Mouse (Mus musculus): ENCODE measurements around the gene Vstm4. TPM values are rescaled to one million over a fixed set of nuclear protein-coding genes. Genes with fewer than 3 reads are reported as not detected.

The Vstm4 gene
- total RNA-seq (2021) = 1 to 10 TPM; 3.9 to 4.4 TPM
- long read RNA-seq, experiment 1, partial matches to known transcripts = 0 of 4 reads
- long read RNA-seq, experiment 1, other reads (novel, unspliced or antisense) = 1 of 4 reads
- long read RNA-seq, experiment 2, transcript Vstm4-201 (8 exons, 2,745 nt) = major isoform, 7 of 7 reads
- long read RNA-seq, experiment 2, partial matches to known transcripts = 0 of 7 reads
- long read RNA-seq, experiment 2, other reads (novel, unspliced or antisense) = 0 of 7 reads

- H3K4me3 ChIP-seq = peak within 1 kb of the TSS; percentile 57
- peak; percentile 49 to 50 for DNase-seq (ENCODE audit: extremely low spot score in 1 of 2, low spot score in 2 of 2)
- intact Hi-C loops (cut with DNase I) = loop anchor here (2.0 kb wide), 1 partner anchor 104 kb away; no protein-coding TSS in a partner anchor
- TF ChIP-seq CTCF (IDR thresholded peaks at IDR 0.05) = no peak
- peak within 1 kb of the TSS; percentile 75 for H3K27ac ChIP-seq
These were observed at the start of gene Vstm4 for GRCm38 (mm10) chr14:32856681-32857328. TSS of gene Vstm4 (plus strand) at chr14:32856756.

DNA sequence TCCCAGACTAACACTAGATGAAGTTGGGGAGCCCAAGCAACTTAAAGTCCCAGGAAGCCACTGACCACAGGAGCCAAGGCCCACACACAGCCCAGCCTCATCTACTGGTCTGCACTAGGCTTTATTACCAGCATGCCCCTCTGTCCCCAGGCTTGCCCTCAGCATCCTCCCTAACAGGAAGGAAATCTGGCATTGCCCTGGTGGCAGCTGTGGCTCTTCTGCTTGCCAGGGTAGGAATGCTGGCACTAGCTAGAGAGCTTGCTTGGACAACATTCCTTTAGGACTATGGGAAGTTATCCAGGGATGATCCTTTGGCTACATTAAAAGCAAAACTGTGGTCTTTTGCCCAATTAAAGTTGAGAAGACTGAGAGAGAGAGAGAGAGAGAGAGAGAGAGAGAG is 46.4 kb upstream of the Vstm4 start:
- Histone ChIP-seq H3K4me3 (no peak overlapping the region), H3K27ac (no peak overlapping the region)
- no peak for TF ChIP-seq CTCF (IDR thresholded peaks at IDR 0.05)
- intact Hi-C loops (cut with DNase I) = no loop called here
- no peak for DNase-seq (ENCODE audit: extremely low spot score in 1 of 2, low spot score in 2 of 2)

GRCm38 (mm10) chr14:32812429-32812828 is 44.1 kb upstream of the Vstm4 start:
- no peak for DNase-seq (ENCODE audit: extremely low spot score in 1 of 2, low spot score in 2 of 2)
- H3K4me3 ChIP-seq = no peak overlapping the region
- no peak for TF ChIP-seq CTCF (IDR thresholded peaks at IDR 0.05)
- intact Hi-C loops (cut with DNase I) = no loop called here
- H3K27ac ChIP-seq = no peak overlapping the region

DNA sequence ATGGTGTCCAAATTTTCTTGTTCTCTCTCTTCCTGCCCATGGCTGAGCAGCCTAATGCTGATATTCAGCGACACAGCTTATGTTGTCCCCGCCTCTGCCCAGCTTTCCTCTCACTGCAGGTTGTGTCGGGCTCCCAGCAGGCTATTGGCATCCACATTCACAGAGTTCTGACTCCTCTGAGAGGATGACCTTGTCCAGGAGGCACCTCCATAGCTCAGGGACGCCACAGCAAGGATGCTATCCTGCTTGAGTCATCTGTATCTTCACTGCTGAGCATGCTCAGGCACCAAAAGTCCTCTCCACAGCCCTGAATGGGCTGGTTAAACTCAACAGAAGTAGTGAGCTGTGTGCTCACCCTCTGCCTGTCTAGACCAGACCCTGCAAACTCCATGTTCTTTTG is 41.6 kb upstream of the Vstm4 start:
- no peak for DNase-seq (ENCODE audit: extremely low spot score in 1 of 2, low spot score in 2 of 2)
- intact Hi-C loops (cut with DNase I) = no loop called here
- TF ChIP-seq CTCF (IDR thresholded peaks at IDR 0.05) = no peak
- Histone ChIP-seq H3K27ac (no peak overlapping the region), H3K4me3 (no peak overlapping the region)

DNA sequence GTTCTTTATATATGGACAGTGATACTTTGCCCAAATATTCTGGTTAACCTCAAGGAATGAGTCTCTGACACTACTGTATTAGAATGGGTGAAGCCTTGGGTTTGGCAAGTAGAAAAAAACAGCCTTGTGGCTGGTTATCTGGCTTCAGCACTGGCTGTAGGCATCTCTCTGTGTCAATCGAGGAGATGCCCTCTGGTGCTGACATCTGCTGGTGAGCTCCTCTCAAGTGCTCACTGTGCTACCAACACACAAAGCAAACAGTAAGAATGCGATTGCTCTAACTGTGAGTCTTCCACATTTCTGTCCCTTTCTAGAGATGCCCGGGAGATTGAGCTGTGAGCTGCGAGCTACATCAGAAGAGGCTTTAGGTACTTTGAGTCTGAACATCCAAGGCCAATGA is 40.0 kb upstream of the Vstm4 start:
- H3K27ac ChIP-seq = no peak overlapping the region
- intact Hi-C loops (cut with DNase I) = no loop called here
- no peak overlapping the region for H3K4me3 ChIP-seq
- DNase-seq (ENCODE audit: extremely low spot score in 1 of 2, low spot score in 2 of 2) = no peak
- no peak; the same call in none of the 2 replicates for TF ChIP-seq CTCF (IDR thresholded peaks at IDR 0.05)

DNA sequence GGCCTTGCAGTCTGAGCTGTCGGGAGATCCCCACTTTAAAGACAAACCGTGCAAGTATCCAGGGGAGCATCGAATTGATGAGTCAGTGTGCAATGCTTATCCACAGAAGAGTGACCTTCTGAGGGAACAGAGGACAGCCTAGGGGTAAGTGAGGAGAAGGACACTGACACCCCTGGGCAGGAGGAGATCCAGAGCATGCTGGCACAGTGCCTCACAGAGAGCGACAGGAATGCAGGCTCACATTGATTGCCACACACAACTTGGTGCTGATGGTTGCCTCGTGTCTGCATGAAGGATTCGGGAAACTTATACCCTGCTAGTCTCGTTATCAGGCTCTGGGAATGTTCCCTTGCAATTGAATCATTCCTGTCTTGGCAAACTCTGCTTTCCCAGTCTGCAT is 39.3 kb upstream of the Vstm4 start:
- TF ChIP-seq CTCF (IDR thresholded peaks at IDR 0.05) = no peak

GRCm38 (mm10) chr14:32819297-32819696 is 37.3 kb upstream of the Vstm4 start:
- Histone ChIP-seq H3K4me3 (no peak overlapping the region), H3K27ac (no peak overlapping the region)
- no peak for TF ChIP-seq CTCF (IDR thresholded peaks at IDR 0.05)
- intact Hi-C loops (cut with DNase I) = no loop called here
- no peak for DNase-seq (ENCODE audit: extremely low spot score in 1 of 2, low spot score in 2 of 2)

More for the DNA sequence above, 39.3 kb upstream of the Vstm4 start:
- Histone ChIP-seq H3K4me3 (no peak overlapping the region), H3K27ac (no peak overlapping the region)
- no peak for DNase-seq (ENCODE audit: extremely low spot score in 1 of 2, low spot score in 2 of 2)
- intact Hi-C loops (cut with DNase I) = no loop called here

DNA sequence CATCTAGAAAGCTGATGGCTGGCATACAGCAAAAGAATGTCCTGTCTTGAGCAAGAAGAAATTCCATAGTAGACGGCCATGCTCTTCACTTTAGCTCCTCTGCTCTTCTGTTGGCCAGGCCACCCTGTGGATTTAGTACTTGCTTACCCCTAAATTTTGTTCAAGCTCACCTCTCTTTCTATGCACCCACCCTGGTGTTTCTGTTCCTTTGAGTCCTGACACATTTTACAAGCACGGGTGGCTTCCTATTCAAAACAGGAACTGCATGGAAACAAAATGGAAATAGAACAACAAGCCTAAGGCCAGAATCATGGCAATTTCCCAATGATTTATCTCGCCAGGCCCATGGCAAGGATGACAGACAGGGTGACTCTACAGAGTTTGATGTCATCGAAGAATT is 33.7 kb upstream of the Vstm4 start:
- no peak for TF ChIP-seq CTCF (IDR thresholded peaks at IDR 0.05)
- intact Hi-C loops (cut with DNase I) = no loop called here
- no peak overlapping the region for H3K4me3 ChIP-seq
- no peak for DNase-seq (ENCODE audit: extremely low spot score in 1 of 2, low spot score in 2 of 2)
- H3K27ac ChIP-seq = no peak overlapping the region

- no peak for DNase-seq (ENCODE audit: extremely low spot score in 1 of 2, low spot score in 2 of 2)
- intact Hi-C loops (cut with DNase I) = no loop called here
- H3K4me3 ChIP-seq = no peak overlapping the region
- H3K27ac ChIP-seq = no peak overlapping the region
- no peak for TF ChIP-seq CTCF (IDR thresholded peaks at IDR 0.05)
These were observed 32.7 kb upstream of the Vstm4 start for GRCm38 (mm10) chr14:32823861-32824260.

- DNase-seq (ENCODE audit: extremely low spot score in 1 of 2, low spot score in 2 of 2) = no peak
- H3K27ac ChIP-seq = no peak overlapping the region
- H3K4me3 ChIP-seq = no peak overlapping the region
- intact Hi-C loops (cut with DNase I) = no loop called here
- no peak for TF ChIP-seq CTCF (IDR thresholded peaks at IDR 0.05)
These were observed 32.0 kb upstream of the Vstm4 start for GRCm38 (mm10) chr14:32824267-32825150.

DNA sequence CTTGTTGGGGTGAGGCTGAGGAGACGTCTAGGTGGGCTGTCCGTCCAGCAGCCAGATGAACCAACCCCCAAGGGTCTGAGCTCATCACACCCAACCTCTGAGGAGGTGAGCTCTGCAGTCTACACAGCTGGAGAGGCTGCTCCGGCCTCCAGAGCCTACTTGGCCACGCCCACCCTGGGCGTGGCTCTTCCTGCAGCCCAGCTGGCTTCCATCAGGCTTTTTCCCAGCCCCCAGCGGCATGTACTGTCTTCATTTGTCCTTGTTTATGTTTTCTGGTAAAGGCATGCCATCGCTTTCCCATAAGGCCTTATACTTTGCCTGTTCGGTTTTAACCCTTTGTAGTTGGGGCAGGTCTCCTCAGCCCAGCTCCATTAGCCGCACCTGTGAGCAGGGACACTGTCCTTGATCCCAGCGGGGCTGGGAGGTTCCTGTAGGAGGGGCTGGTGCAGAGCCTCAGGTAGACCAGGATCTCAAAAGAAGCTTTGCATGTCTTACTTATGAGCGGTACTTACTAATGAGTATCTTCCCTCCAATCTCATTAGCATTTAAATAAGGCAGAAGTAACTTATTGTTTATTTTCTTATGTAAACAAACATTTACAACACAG is 31.0 kb upstream of the Vstm4 start:
- no peak for TF ChIP-seq CTCF (IDR thresholded peaks at IDR 0.05)

DNA sequence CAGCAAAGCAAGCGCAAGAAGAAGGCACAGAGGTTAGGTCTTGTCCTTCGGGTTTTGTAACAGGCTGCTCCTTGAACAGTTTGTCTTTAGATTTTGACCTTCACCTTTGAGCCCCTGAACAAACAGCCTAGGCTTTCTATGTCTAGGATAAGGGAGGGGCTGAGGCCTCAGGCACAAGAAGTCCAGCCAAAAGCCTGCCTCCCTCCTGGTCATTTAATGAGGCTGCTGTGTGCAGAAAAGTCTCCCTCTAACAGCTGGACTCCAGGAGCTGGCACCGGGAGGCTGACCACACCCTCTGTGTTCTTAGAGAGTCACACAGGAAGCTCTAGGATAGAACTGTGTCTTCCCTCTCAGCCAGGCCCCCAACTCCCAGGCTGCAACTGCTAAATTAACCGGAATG is 29.4 kb upstream of the Vstm4 start:
- no peak overlapping the region for H3K4me3 ChIP-seq
- no peak overlapping the region for H3K27ac ChIP-seq
- DNase-seq (ENCODE audit: extremely low spot score in 1 of 2, low spot score in 2 of 2) = no peak
- TF ChIP-seq CTCF (IDR thresholded peaks at IDR 0.05) = no peak
- intact Hi-C loops (cut with DNase I) = no loop called here

More for the DNA sequence above, 31.0 kb upstream of the Vstm4 start:
- Histone ChIP-seq H3K27ac (no peak overlapping the region), H3K4me3 (no peak overlapping the region)
- no peak for DNase-seq (ENCODE audit: extremely low spot score in 1 of 2, low spot score in 2 of 2)
- intact Hi-C loops (cut with DNase I) = no loop called here

Measured in left cerebral cortex, adult 2 months (tissue).